Mouse (Mus musculus): ENCODE measurements around the gene Pgap1. TPM values are rescaled to one million over a fixed set of nuclear protein-coding genes. Genes with fewer than 3 reads are reported as not detected.
A peak's percentile ranks its signal among the peaks of the same experiment; 100 is the strongest.

Gene Pgap1
- total RNA-seq (2012; rRNA removed) = 21.3 and 21.8 TPM in 2 replicates

DNA sequence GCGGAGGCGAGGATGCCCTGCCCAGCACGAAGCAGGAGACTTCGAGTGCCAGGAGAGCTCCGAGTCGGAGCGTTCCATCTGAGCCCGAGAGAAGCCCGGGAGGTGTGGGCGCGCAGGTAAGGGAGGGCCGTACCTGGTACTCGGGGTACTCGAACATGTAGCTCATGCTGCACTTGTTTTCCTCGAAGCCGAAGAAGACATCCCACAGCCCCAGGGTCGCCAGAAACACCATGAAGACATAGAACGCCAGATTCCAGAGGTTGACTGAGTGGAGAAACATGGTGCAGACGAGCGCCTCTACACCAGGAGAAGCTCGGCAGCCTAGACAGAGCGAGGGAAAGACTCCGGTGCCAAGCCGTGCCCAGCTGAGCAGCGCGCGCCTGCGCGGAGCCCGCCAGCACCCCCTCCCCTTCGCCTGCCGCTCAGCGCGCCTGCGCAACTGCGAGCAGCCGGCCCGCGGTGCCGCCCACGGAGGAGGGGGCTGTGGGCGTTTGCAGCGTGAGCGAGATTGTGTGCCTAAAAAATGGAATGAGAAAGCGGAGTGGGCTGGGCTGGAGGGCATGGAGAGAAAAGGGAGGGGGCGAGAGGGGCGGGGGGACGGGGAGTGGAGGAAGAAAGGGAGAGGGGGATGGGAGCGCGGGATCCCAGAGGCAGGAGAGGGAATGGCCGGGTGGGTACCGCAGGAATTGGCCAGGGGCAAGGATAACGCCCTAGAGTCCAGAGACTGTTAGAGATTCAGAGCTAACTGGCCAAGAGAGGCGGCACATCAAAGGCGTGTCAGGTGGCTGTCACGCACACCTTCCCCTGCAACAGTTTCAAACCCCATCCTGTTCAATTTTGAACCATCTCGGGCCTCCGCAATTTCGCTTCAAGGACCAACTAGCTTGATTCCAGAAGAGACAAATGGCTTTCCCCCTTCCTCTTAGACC lies at the start of gene Pgap1:
Pgap1 (minus strand) TSS at position 384 of the 929 bp plus-strand sequence.
- Histone ChIP-seq H3K27ac (ENCODE audit: insufficient read depth, low read depth, low read length, poor library complexity, severe bottlenecking) (no peak within 1 kb of the TSS), H3K4me3 (ENCODE audit: insufficient read depth in 1 of 2, low read depth in 1 of 2, low read length in 2 of 2, poor library complexity in 1 of 2, severe bottlenecking in 1 of 2) (peak within 1 kb of the TSS; percentile 66 to 86), H3K36me3 (ENCODE audit: control insufficient read depth, insufficient read depth, low read length, poor library complexity, severe bottlenecking) (no peaks in the 10 kb centered on the region), H3K9ac (ENCODE audit: insufficient read depth, low read depth, low read length, poor library complexity, severe bottlenecking) (peak within 1 kb of the TSS; percentile 65), H3K4me1 (ENCODE audit: control insufficient read depth in 2 of 2, insufficient read depth in 2 of 2, low read length in 2 of 2, poor library complexity in 1 of 2) (no peaks in the 10 kb centered on the region), H3K9me3 (ENCODE audit: control insufficient read depth, insufficient read depth, low read depth, low read length) (no peaks in the 10 kb centered on the region)
- in situ Hi-C loops (cut with MboI; ENCODE audit: low sequenced_read_pairs in 2 of 2, unreplicated experiment in 2 of 2) = no loop called here
- TF ChIP-seq CHD2 (IDR thresholded peaks at IDR 0.05; ENCODE audit: low read depth, low read length) (no peak), ZC3H11A (IDR thresholded peaks at IDR 0.05; ENCODE audit: borderline replicate concordance, low read depth, low read length) (no peak), MAFK (IDR thresholded peaks at IDR 0.05; ENCODE audit: insufficient read depth, low read depth, low read length) (no peak), ZNF384 (IDR thresholded peaks at IDR 0.05; ENCODE audit: low read depth, low read length) (no peak), HCFC1 (IDR thresholded peaks at IDR 0.05; ENCODE audit: borderline replicate concordance, insufficient read depth, low read length) (no peak)
- DNase-seq (ENCODE audit: low read depth, low spot score) = peak; percentile 84

DNA sequence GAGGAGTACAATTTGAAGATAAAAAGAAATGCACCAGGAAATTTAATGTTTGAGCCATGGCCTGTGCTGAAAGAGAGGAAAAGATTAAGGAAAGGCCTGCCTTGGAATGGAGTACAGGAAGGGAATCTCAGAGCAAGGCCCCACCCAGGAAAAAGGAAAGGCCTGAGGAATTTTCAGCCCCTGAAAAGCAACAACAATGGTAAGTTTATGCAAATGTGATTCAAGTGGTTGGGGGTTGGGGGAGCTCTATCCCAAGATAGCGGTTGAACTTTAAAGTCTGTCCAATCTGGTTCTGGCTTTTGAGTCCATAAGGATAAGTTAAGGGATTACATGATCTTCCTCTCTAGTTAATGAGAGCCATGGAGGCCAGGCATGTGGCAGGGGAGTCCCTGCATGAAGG lies 49.5 kb upstream of the Pgap1 start:
- in situ Hi-C loops (cut with MboI; ENCODE audit: low sequenced_read_pairs in 2 of 2, unreplicated experiment in 2 of 2) = no loop called here
- no peak for TF ChIP-seq ZC3H11A (IDR thresholded peaks at IDR 0.05; ENCODE audit: borderline replicate concordance, low read depth, low read length)
- 0 out of 2 replicates have a peak, but pooled peaks have one; percentile 27 for TF ChIP-seq CHD2 (IDR thresholded peaks at IDR 0.05; ENCODE audit: low read depth, low read length)

DNA sequence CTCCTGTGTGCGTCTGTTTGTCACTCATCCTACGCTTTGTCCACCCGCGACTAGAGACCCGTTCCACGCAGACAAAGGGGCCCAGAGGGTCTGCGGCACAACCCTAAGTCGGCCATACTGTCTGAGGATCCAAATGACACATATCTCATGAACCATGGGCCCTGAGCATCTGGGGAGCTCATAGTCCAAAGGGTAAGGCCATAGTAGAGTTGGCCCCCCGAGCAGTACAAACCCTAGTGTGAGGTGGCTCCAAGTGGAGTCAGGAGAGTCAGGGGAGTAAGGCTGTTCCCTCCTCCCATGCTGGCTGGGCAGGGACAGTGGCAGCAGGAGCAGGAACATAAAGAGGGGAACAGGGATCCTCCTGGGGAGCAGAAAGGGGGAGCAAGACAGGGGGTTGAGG lies 44.2 kb upstream of the Pgap1 start:
- Histone ChIP-seq H3K9ac (ENCODE audit: insufficient read depth, low read depth, low read length, poor library complexity, severe bottlenecking) (no peak overlapping the region), H3K4me1 (ENCODE audit: control insufficient read depth in 2 of 2, insufficient read depth in 2 of 2, low read length in 2 of 2, poor library complexity in 1 of 2) (no peaks in the 10 kb centered on the region), H3K4me3 (ENCODE audit: insufficient read depth in 1 of 2, low read depth in 1 of 2, low read length in 2 of 2, poor library complexity in 1 of 2, severe bottlenecking in 1 of 2) (no peak overlapping the region), H3K36me3 (ENCODE audit: control insufficient read depth, insufficient read depth, low read length, poor library complexity, severe bottlenecking) (no peaks in the 10 kb centered on the region), H3K9me3 (ENCODE audit: control insufficient read depth, insufficient read depth, low read depth, low read length) (no peaks in the 10 kb centered on the region), H3K27ac (ENCODE audit: insufficient read depth, low read depth, low read length, poor library complexity, severe bottlenecking) (no peak overlapping the region)
- no peak for DNase-seq (ENCODE audit: low read depth, low spot score)
- TF ChIP-seq HCFC1 (IDR thresholded peaks at IDR 0.05; ENCODE audit: borderline replicate concordance, insufficient read depth, low read length) = no peak
- no peak for TF ChIP-seq ZC3H11A (IDR thresholded peaks at IDR 0.05; ENCODE audit: borderline replicate concordance, low read depth, low read length)
- TF ChIP-seq ZNF384 (IDR thresholded peaks at IDR 0.05; ENCODE audit: low read depth, low read length) = no peak
- no peak for TF ChIP-seq MAFK (IDR thresholded peaks at IDR 0.05; ENCODE audit: insufficient read depth, low read depth, low read length)
- no peak for TF ChIP-seq CHD2 (IDR thresholded peaks at IDR 0.05; ENCODE audit: low read depth, low read length)
- in situ Hi-C loops (cut with MboI; ENCODE audit: low sequenced_read_pairs in 2 of 2, unreplicated experiment in 2 of 2) = no loop called here

More for the DNA sequence above, 49.5 kb upstream of the Pgap1 start:
- peak; percentile 31 for DNase-seq (ENCODE audit: low read depth, low spot score)
- H3K4me1 ChIP-seq (ENCODE audit: control insufficient read depth in 2 of 2, insufficient read depth in 2 of 2, low read length in 2 of 2, poor library complexity in 1 of 2) = peaks cover 0 to under 1% of the 10 kb centered on the region in 2 experiments; a peak in 1 of 4 replicates
- no peak overlapping the region for H3K27ac ChIP-seq (ENCODE audit: insufficient read depth, low read depth, low read length, poor library complexity, severe bottlenecking)
- H3K36me3 ChIP-seq (ENCODE audit: control insufficient read depth, insufficient read depth, low read length, poor library complexity, severe bottlenecking) = no peaks in the 10 kb centered on the region
- H3K9ac ChIP-seq (ENCODE audit: insufficient read depth, low read depth, low read length, poor library complexity, severe bottlenecking) = no peak overlapping the region
- no peak overlapping the region for H3K4me3 ChIP-seq (ENCODE audit: insufficient read depth in 1 of 2, low read depth in 1 of 2, low read length in 2 of 2, poor library complexity in 1 of 2, severe bottlenecking in 1 of 2)
- H3K9me3 ChIP-seq (ENCODE audit: control insufficient read depth, insufficient read depth, low read depth, low read length) = no peaks in the 10 kb centered on the region

DNA sequence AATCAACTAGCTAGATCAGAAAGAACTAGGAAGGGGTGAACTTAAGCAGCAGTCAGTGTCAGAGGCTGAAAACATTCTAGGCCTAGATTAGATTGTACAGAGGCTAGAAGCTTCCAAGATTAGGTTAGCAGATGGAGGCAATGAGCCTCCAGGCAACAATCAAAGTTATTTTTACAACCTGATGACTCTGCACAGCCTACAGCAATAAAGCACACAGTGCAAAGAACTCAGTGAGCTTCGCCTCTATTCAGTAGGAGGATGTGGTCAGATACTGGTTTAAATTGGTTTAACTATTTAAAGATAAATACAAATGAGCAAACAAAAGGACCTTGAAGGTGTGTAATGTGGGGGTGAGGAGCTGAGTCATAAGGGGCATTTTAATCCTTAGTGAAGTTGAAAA lies 42.8 kb upstream of the Pgap1 start:
- H3K4me1 ChIP-seq (ENCODE audit: control insufficient read depth in 2 of 2, insufficient read depth in 2 of 2, low read length in 2 of 2, poor library complexity in 1 of 2) = no peaks in the 10 kb centered on the region
- H3K9ac ChIP-seq (ENCODE audit: insufficient read depth, low read depth, low read length, poor library complexity, severe bottlenecking) = no peak overlapping the region
- H3K27ac ChIP-seq (ENCODE audit: insufficient read depth, low read depth, low read length, poor library complexity, severe bottlenecking) = no peak overlapping the region
- no peak for DNase-seq (ENCODE audit: low read depth, low spot score)
- TF ChIP-seq ZC3H11A (IDR thresholded peaks at IDR 0.05; ENCODE audit: borderline replicate concordance, low read depth, low read length) (no peak), HCFC1 (IDR thresholded peaks at IDR 0.05; ENCODE audit: borderline replicate concordance, insufficient read depth, low read length) (no peak), ZNF384 (IDR thresholded peaks at IDR 0.05; ENCODE audit: low read depth, low read length) (no peak)
- H3K4me3 ChIP-seq (ENCODE audit: insufficient read depth in 1 of 2, low read depth in 1 of 2, low read length in 2 of 2, poor library complexity in 1 of 2, severe bottlenecking in 1 of 2) = no peak overlapping the region
- in situ Hi-C loops (cut with MboI; ENCODE audit: low sequenced_read_pairs in 2 of 2, unreplicated experiment in 2 of 2) = no loop called here
- no peaks in the 10 kb centered on the region for H3K36me3 ChIP-seq (ENCODE audit: control insufficient read depth, insufficient read depth, low read length, poor library complexity, severe bottlenecking)
- no peaks in the 10 kb centered on the region for H3K9me3 ChIP-seq (ENCODE audit: control insufficient read depth, insufficient read depth, low read depth, low read length)
